Mouse (Mus musculus) C2C12 (cell line): ENCODE measurements around the gene Plin2. TPM values are rescaled to one million over a fixed set of nuclear protein-coding genes. Genes with fewer than 3 reads are reported as not detected.
"Not testable (repeated sequence)": the region's sequence is repeated elsewhere in the genome, so short reads cannot be mapped to it uniquely, and the experiment has no call there.

Source experiments
- H3K27me3 ChIP-seq: one replicate; pipeline ENCODE4 v1.6.1; 2011; ENCODE audit not compliant: control insufficient read depth, insufficient read depth, insufficient read length
- H3K36me3 ChIP-seq: one replicate; pipeline ENCODE4 v1.6.1; 2011; ENCODE audit not compliant: control insufficient read depth, insufficient read depth
- H3K4me3 ChIP-seq: one replicate; pipeline ENCODE4 v1.5.1; 2011; ENCODE audit warnings: mild to moderate bottlenecking, control low read depth; ENCODE audit not compliant: poor library complexity, insufficient read depth, severe bottlenecking
- H3K79me2 ChIP-seq: one replicate; pipeline ENCODE4 v1.6.1; 2011; ENCODE audit not compliant: control insufficient read depth, insufficient read depth
- H3K79me3 ChIP-seq: one replicate; pipeline ENCODE4 v1.6.1; 2011; ENCODE audit warnings: low read depth, control low read depth
- H3ac ChIP-seq: one replicate; pipeline ENCODE3; 2011; ENCODE audit warnings: low read depth; ENCODE audit not compliant: control insufficient read depth, insufficient read length
- CEBPB ChIP-seq: IDR thresholded peaks from one replicate; pipeline ENCODE4 v1.6.1; 2011; ENCODE audit warnings: low read depth, mild to moderate bottlenecking, control low read depth, moderate library complexity
- CTCF ChIP-seq: IDR thresholded peaks from one replicate; pipeline ENCODE4 v1.5.1; 2011; ENCODE audit not compliant: control insufficient read depth, insufficient read depth, insufficient read length
- FOSL1 ChIP-seq: IDR thresholded peaks from one replicate; pipeline ENCODE4 v1.8.0; 2011; ENCODE audit warnings: mild to moderate bottlenecking, low read length; ENCODE audit not compliant: poor library complexity, insufficient read depth, severe bottlenecking
- MAX ChIP-seq: IDR thresholded peaks from one replicate; pipeline ENCODE4 v1.6.1; 2011; ENCODE audit warnings: mild to moderate bottlenecking, control low read depth
- MYOD1 ChIP-seq: IDR thresholded peaks from one replicate; pipeline ENCODE4 v1.6.1; 2011; ENCODE audit warnings: low read depth; ENCODE audit not compliant: control insufficient read depth, insufficient read length
- MYOG ChIP-seq: IDR thresholded peaks from one replicate; pipeline ENCODE4 v1.6.1; 2011; ENCODE audit not compliant: control insufficient read depth, insufficient read length; ENCODE audit errors: extremely low read depth
- USF1 ChIP-seq: IDR thresholded peaks from one replicate; pipeline ENCODE4 v1.6.1; 2011; ENCODE audit warnings: low read depth, mild to moderate bottlenecking, control low read depth, moderate library complexity
- polyA plus RNA-seq: library from polyadenylated mRNA; unstranded; fragments of >200 nt; fragmentation: generic; extraction: Trizol; gene quantifications from one replicate; pipeline ENCODE4 v1.2.1, GENCODE M21; 2012; ENCODE audit warnings: missing spikeins

Plin2 gene
- polyA plus RNA-seq, 1 experiment, result 537 TPM

GRCm38 (mm10) chr4:86657176-86657575 lies 12.7 kb downstream of the Plin2 start:
- no peak for TF ChIP-seq USF1
- no peak for TF ChIP-seq MYOD1
- no peak for TF ChIP-seq MYOG
- no peak for TF ChIP-seq CEBPB
- no peak for TF ChIP-seq FOSL1
- TF ChIP-seq CTCF, result no peak
- TF ChIP-seq MAX, result no peak
- Histone ChIP-seq H3K36me3 (peaks cover 70% of the 10 kb centered on the region), H3K79me3 (no peaks in the 10 kb centered on the region), H3K27me3 (no peaks in the 10 kb centered on the region), H3ac (no peak overlapping the region), H3K79me2 (no peaks in the 10 kb centered on the region), H3K4me3 (no peak overlapping the region)

GRCm38 (mm10) chr4:86656410-86656809 lies 13.4 kb downstream of the Plin2 start:
- H3K4me3 ChIP-seq, H3K79me3 ChIP-seq, H3K27me3 ChIP-seq, H3ac ChIP-seq, H3K79me2 ChIP-seq: not testable (repeated sequence)
- peaks cover 63% of the 10 kb centered on the region for H3K36me3 ChIP-seq

GRCm38 (mm10) chr4:86651686-86652384 lies 18.0 kb downstream of the Plin2 start:
- no peaks in the 10 kb centered on the region for H3K79me2 ChIP-seq
- no peak overlapping the region for H3ac ChIP-seq
- peaks cover 20% of the 10 kb centered on the region for H3K36me3 ChIP-seq
- H3K27me3 ChIP-seq, result no peaks in the 10 kb centered on the region
- no peak for TF ChIP-seq USF1
- TF ChIP-seq MYOD1, result no peak
- no peak for TF ChIP-seq CEBPB
- no peak for TF ChIP-seq CTCF
- TF ChIP-seq MYOG, result no peak
- H3K79me3 ChIP-seq, result no peaks in the 10 kb centered on the region
- H3K4me3 ChIP-seq, result no peak overlapping the region

- H3K79me2 ChIP-seq, H3K79me3 ChIP-seq, H3ac ChIP-seq, H3K4me3 ChIP-seq, H3K27me3 ChIP-seq, H3K36me3 ChIP-seq: not testable (repeated sequence)
Observed at GRCm38 (mm10) chr4:86648394-86648793, 21.5 kb downstream of the Plin2 start.

- H3K4me3 ChIP-seq, H3K79me2 ChIP-seq, H3K27me3 ChIP-seq, H3ac ChIP-seq, H3K79me3 ChIP-seq, H3K36me3 ChIP-seq: not testable (repeated sequence)
Observed at GRCm38 (mm10) chr4:86637561-86637960, 32.3 kb downstream of the Plin2 start.

GRCm38 (mm10) chr4:86634873-86635272 lies 35.0 kb downstream of the Plin2 start:
- not testable (repeated sequence) for H3K4me3 ChIP-seq, H3K79me2 ChIP-seq, H3K27me3 ChIP-seq

GRCm38 (mm10) chr4:86634312-86634711 lies 35.5 kb downstream of the Plin2 start:
- H3K79me2 ChIP-seq, H3ac ChIP-seq: not testable (repeated sequence)

More at GRCm38 (mm10) chr4:86634873-86635272, 35.0 kb downstream of the Plin2 start:
- H3K36me3 ChIP-seq, H3ac ChIP-seq, H3K79me3 ChIP-seq: not testable (repeated sequence)

GRCm38 (mm10) chr4:86632556-86632955 lies 37.3 kb downstream of the Plin2 start:
- not testable (repeated sequence) for H3K79me2 ChIP-seq, H3K4me3 ChIP-seq, H3K27me3 ChIP-seq, H3K79me3 ChIP-seq, H3K36me3 ChIP-seq, H3ac ChIP-seq

More at GRCm38 (mm10) chr4:86634312-86634711, 35.5 kb downstream of the Plin2 start:
- H3K36me3 ChIP-seq, H3K79me3 ChIP-seq, H3K4me3 ChIP-seq, H3K27me3 ChIP-seq: not testable (repeated sequence)
